Mouse (Mus musculus) ES-E14 (cell line): ENCODE measurements around the gene Hddc3. TPM values are rescaled to one million over a fixed set of nuclear protein-coding genes. Genes with fewer than 3 reads are reported as not detected.

Source experiments
- DNase-seq: peaks from one replicate; pipeline ENCODE4 v3.0.0-alpha.2; 2013; ENCODE audit warnings: low read depth, low spot score
- H3K27ac ChIP-seq: 2 replicates; pipeline ENCODE4 v1.5.1; 2012; ENCODE audit warnings: low read depth, mild to moderate bottlenecking, low read length, moderate library complexity, mixed read lengths; ENCODE audit not compliant: poor library complexity, insufficient read depth, severe bottlenecking
- H3K36me3 ChIP-seq: 2 replicates; pipeline ENCODE4 v1.6.1; 2012; ENCODE audit warnings: mild to moderate bottlenecking, low read length, moderate library complexity, mixed read lengths; ENCODE audit not compliant: control insufficient read depth, poor library complexity, insufficient read depth, severe bottlenecking
- H3K4me1 ChIP-seq, 2 experiments: fragments of 150-350 bp in 1 of 2; sonication (generic) in 1 of 2; 2 replicates each; pipeline ENCODE4 v1.6.1; 2012; ENCODE audit warnings: low read length in 2 of 2, mild to moderate bottlenecking in 1 of 2, mixed read lengths in 1 of 2; ENCODE audit not compliant: control insufficient read depth in 2 of 2, insufficient read depth in 2 of 2, poor library complexity in 1 of 2
- H3K4me3 ChIP-seq, 2 experiments: fragments of 150-350 bp in 1 of 2; sonication (generic) in 1 of 2; 2 replicates each; pipeline ENCODE4 v1.5.1; 2012; ENCODE audit warnings: low read length in 2 of 2, low read depth in 1 of 2, mild to moderate bottlenecking in 1 of 2, mixed read lengths in 1 of 2; ENCODE audit not compliant: insufficient read depth in 1 of 2, poor library complexity in 1 of 2, severe bottlenecking in 1 of 2
- H3K9ac ChIP-seq: 2 replicates; pipeline ENCODE4 v1.6.1; 2012; ENCODE audit warnings: low read depth, mild to moderate bottlenecking, low read length, mixed read lengths; ENCODE audit not compliant: poor library complexity, insufficient read depth, severe bottlenecking
- H3K9me3 ChIP-seq: fragments of 150-350 bp; sonication (generic); 2 replicates; pipeline ENCODE4 v1.6.1; 2012; ENCODE audit warnings: low read depth, mild to moderate bottlenecking, low read length; ENCODE audit not compliant: control insufficient read depth, insufficient read depth
- CHD2 ChIP-seq: IDR thresholded peaks from 2 replicates; pipeline ENCODE4 v1.6.1; 2014; ENCODE audit warnings: mild to moderate bottlenecking, low read depth, low read length, inconsistent platforms
- HCFC1 ChIP-seq: IDR thresholded peaks from 2 replicates; pipeline ENCODE4 v1.6.1; 2012; ENCODE audit warnings: low read length, inconsistent platforms, borderline replicate concordance; ENCODE audit not compliant: insufficient read depth
- MAFK ChIP-seq: IDR thresholded peaks from 2 replicates; pipeline ENCODE4 v1.6.1; 2014; ENCODE audit warnings: mild to moderate bottlenecking, low read depth, low read length, inconsistent platforms; ENCODE audit not compliant: insufficient read depth
- ZC3H11A ChIP-seq: IDR thresholded peaks from 2 replicates; pipeline ENCODE4 v1.6.1; 2012; ENCODE audit warnings: low read depth, mild to moderate bottlenecking, inconsistent platforms, low read length, borderline replicate concordance
- ZNF384 ChIP-seq: IDR thresholded peaks from 2 replicates; pipeline ENCODE4 v1.6.1; 2012; ENCODE audit warnings: low read depth, low read length, inconsistent platforms
- in situ Hi-C, 2 experiments: fragments of 600-800 bp; cut with MboI; formaldehyde crosslinking; loops; one replicate each; pipeline ENCODE4 v1.15.1; 2025; ENCODE audit warnings: low sequenced_read_pairs in 2 of 2, inconsistent platforms in 1 of 2; ENCODE audit not compliant: unreplicated experiment in 2 of 2
- total RNA-seq: library from RNA; depleted of rRNA; stranded (reverse); fragments of 300-350 nt; gene quantifications from 2 replicates; pipeline ENCODE4 v1.2.3, GENCODE M21; 2012

The Hddc3 gene
- total RNA-seq, 1 experiment: 14.3 TPM

- no peak for DNase-seq
- Histone ChIP-seq H3K9ac (no peak overlapping the region), H3K4me1 (peaks cover 3 to 4% of the 10 kb centered on the region in 2 experiments; a peak in 2 of 4 replicates), H3K27ac (no peak overlapping the region), H3K36me3 (peaks cover 26% of the 10 kb centered on the region), H3K9me3 (no peaks in the 10 kb centered on the region), H3K4me3 (no peak overlapping the region; a peak in 1 of 4 replicates)
- in situ Hi-C loops: no loop called here
- TF ChIP-seq CHD2 (no peak), HCFC1 (no peak), MAFK (no peak), ZNF384 (no peak), ZC3H11A (no peak)
Measured at GRCm38 (mm10) chr7:80297041-80297440, 45.9 kb upstream of the Hddc3 start.

GRCm38 (mm10) chr7:80298754-80299153 lies 44.1 kb upstream of the Hddc3 start:
- peaks cover 3 to 4% of the 10 kb centered on the region in 2 experiments; a peak in 2 of 4 replicates for H3K4me1 ChIP-seq
- no peak for DNase-seq
- peaks cover 33% of the 10 kb centered on the region for H3K36me3 ChIP-seq
- H3K9me3 ChIP-seq: no peaks in the 10 kb centered on the region
- H3K4me3 ChIP-seq: no peak overlapping the region
- H3K27ac ChIP-seq: no peak overlapping the region
- in situ Hi-C loops: no loop called here
- no peak overlapping the region for H3K9ac ChIP-seq
- no peak for TF ChIP-seq ZNF384
- TF ChIP-seq CHD2: no peak
- TF ChIP-seq ZC3H11A: no peak
- TF ChIP-seq MAFK: no peak
- no peak for TF ChIP-seq HCFC1

DNA sequence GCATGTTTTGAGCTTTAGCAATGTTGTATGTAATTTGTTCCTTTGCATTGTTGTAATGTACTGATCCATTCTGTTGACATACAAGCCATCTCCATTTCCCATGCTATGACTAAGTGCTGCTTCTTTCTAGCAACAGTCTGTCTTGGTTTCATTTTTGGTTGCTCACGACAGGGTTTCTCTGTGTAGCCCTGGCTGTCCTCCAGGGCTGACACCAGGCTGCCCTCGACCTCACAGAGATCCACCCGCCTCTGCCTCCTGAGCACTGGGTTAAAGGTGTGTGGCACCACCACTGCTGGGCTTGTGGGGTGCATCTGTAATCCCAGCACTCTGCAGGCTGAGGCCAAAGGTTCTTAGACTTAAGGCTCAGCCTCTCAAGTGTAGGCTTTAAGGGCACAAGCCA lies 43.3 kb upstream of the Hddc3 start:
- 0 out of 2 replicates have a peak overlapping the region, but pooled peaks have one; percentile 4 for H3K9ac ChIP-seq
- DNase-seq: no peak
- H3K36me3 ChIP-seq: peaks cover 40% of the 10 kb centered on the region
- H3K4me1 ChIP-seq: peaks cover 2 to 3% of the 10 kb centered on the region in 2 experiments; a peak in 2 of 4 replicates
- no peak for TF ChIP-seq HCFC1
- TF ChIP-seq CHD2: no peak
- TF ChIP-seq ZNF384: no peak
- no peak for TF ChIP-seq ZC3H11A
- no peak for TF ChIP-seq MAFK
- H3K9me3 ChIP-seq: no peaks in the 10 kb centered on the region
- no peak overlapping the region for H3K4me3 ChIP-seq
- in situ Hi-C loops: no loop called here
- no peak overlapping the region for H3K27ac ChIP-seq

GRCm38 (mm10) chr7:80301522-80301921 lies 41.4 kb upstream of the Hddc3 start:
- Histone ChIP-seq H3K4me3 (no peak overlapping the region), H3K9me3 (no peaks in the 10 kb centered on the region), H3K27ac (no peak overlapping the region), H3K4me1 (peaks cover 0 to 3% of the 10 kb centered on the region in 2 experiments; a peak in 2 of 4 replicates), H3K36me3 (peaks cover 46% of the 10 kb centered on the region), H3K9ac (no peak overlapping the region)
- in situ Hi-C loops: loop anchor here (10.0 to 25.0 kb wide), 2 partner anchors 614 to 617 kb away; no protein-coding TSS in a partner anchor
- TF ChIP-seq ZNF384 (no peak), MAFK (no peak), ZC3H11A (no peak), CHD2 (no peak), HCFC1 (no peak)
- DNase-seq: no peak

- no peak overlapping the region for H3K27ac ChIP-seq
- TF ChIP-seq CHD2 (no peak), ZC3H11A (no peak), MAFK (no peak), HCFC1 (no peak), ZNF384 (no peak)
- in situ Hi-C loops: loop anchor here (10.0 to 25.0 kb wide), 2 partner anchors 620 to 623 kb away; no protein-coding TSS in a partner anchor
Measured at GRCm38 (mm10) chr7:80307766-80308165, 35.1 kb upstream of the Hddc3 start.

More at GRCm38 (mm10) chr7:80307766-80308165, 35.1 kb upstream of the Hddc3 start:
- H3K9me3 ChIP-seq: no peaks in the 10 kb centered on the region
- H3K4me3 ChIP-seq: no peak overlapping the region
- no peaks in the 10 kb centered on the region for H3K4me1 ChIP-seq
- no peak for DNase-seq
- H3K9ac ChIP-seq: no peak overlapping the region
- peaks cover 53% of the 10 kb centered on the region for H3K36me3 ChIP-seq
